ENCODE assay signal across 21 mouse cellular contexts in the genomic region with DNA sequence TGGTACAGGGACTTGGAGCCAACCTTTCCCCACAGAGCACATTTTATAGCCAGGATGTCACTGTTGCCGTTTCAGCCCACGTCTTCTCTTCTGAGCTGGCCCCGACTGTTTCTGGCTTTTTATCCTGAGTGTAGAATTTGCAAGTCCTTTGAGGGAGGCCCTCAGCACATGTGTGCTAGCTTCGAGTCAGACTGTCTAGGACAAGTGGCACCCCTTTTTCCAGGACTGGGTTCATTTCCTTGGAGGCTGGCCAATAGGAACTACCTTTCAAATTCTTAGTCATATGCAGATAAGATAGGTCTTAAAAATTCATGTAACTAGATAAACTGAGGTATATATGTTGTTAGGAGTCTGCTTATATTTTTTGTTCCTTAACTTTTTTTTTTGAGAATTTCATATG. TPM values are rescaled to one million over a fixed set of nuclear protein-coding genes. Genes with fewer than 3 reads are reported as not detected.
DNase-seq lines count a peak whose midpoint lies in the region; ATAC-seq and TF ChIP-seq lines count a peak whose summit lies in the region.
"Had no signal": no experiment of that assay in that cellular context is flagged by ENCODE, and none has a peak within 500 bp of the region (broad histone marks: within the 10 kb centered on the region; RNA-seq: fewer than 3 reads in every experiment).

No protein-coding gene starts in this region.

- ATAC-seq in frontal cortex, adult (ENCODE audit: low TSS enrichment): peak; percentile 50; the same call in 1 of the 2 replicates
- no peak for ATAC-seq in stomach, postnatal 0 days (ENCODE audit: low FRiP score, low TSS enrichment)
- ATAC-seq: activated CD4-positive, CD25-positive, alpha-beta regulatory T cell, adult 4 months; CD4-positive, CD25-positive, alpha-beta regulatory T cell, adult 4 months; Patski had no signal

- H3K4me3 ChIP-seq in MEL (ENCODE audit: control insufficient read depth in 1 of 2, insufficient read depth in 1 of 2, low read depth in 2 of 2, low read length in 2 of 2): no peak overlapping the region; a peak in 1 of 4 replicates
- no peak overlapping the region for H3K4me3 ChIP-seq in stomach, postnatal 0 days (ENCODE audit: low read depth, low read length)

- no peak for DNase-seq in frontal cortex, adult 2 months (ENCODE audit: extremely low spot score in 1 of 2, low spot score in 1 of 2)
- DNase-seq in MEL (ENCODE audit: low read depth, low spot score): peak; percentile 77
- no peak for DNase-seq in stomach, postnatal 0 days (ENCODE audit: low spot score)
- DNase-seq: adrenal gland, adult 2 months; adrenal gland, adult 8-10 months; adrenal gland, postnatal 10 days; adrenal gland, postnatal 14 days; adrenal gland, postnatal 25 days; adrenal gland, postnatal 36 days; B cell, adult 2 months; cerebellum, adult 11 months; cerebellum, adult 11-12 months; cerebellum, adult 18-20 months; cerebellum, adult 2 months had no signal

- H3K4me2 ChIP-seq in stomach, postnatal 0 days (replicated peaks; ENCODE audit: low read depth): no peak overlapping the region

- peaks cover 3 to 32% of the 10 kb centered on the region in 2 experiments; a peak in 3 of 4 replicates for H3K36me3 ChIP-seq in MEL (ENCODE audit: control insufficient read depth in 1 of 2, insufficient read depth in 2 of 2, low read length in 2 of 2)
- peaks cover 4% of the 10 kb centered on the region; the same call in 1 of the 2 replicates for H3K36me3 ChIP-seq in stomach, postnatal 0 days (ENCODE audit: control insufficient read depth, insufficient read depth, low read length)

- peak in 1 of 2 experiments; percentile 66; a peak in 2 of 4 replicates for TF ChIP-seq POLR2A in MEL (IDR thresholded peaks at IDR 0.05; ENCODE audit: control insufficient read depth in 1 of 2, insufficient read depth in 1 of 2, low read depth in 1 of 2, low read length in 2 of 2, poor library complexity in 1 of 2)

- H3K9me3 ChIP-seq in MEL (replicated peaks; ENCODE audit: insufficient read depth, low read length): no peaks in the 10 kb centered on the region
- no peaks in the 10 kb centered on the region for H3K9me3 ChIP-seq in stomach, postnatal 0 days (ENCODE audit: control insufficient read depth, low read length)
- H3K9me3 ChIP-seq: G1E had no signal

- no peaks in the 10 kb centered on the region for H3K27me3 ChIP-seq in MEL (ENCODE audit: control insufficient read depth in 1 of 2, insufficient read depth in 2 of 2, low read length in 2 of 2)
- H3K27me3 ChIP-seq in stomach, postnatal 0 days (ENCODE audit: control insufficient read depth, insufficient read depth, low read length): no peaks in the 10 kb centered on the region
- H3K27me3 ChIP-seq: CH12.LX, Patski had no signal

- peaks cover 4 to 30% of the 10 kb centered on the region in 2 experiments; a peak in 3 of 4 replicates for H3K4me1 ChIP-seq in MEL (ENCODE audit: control insufficient read depth in 1 of 2, insufficient read depth in 2 of 2, low read length in 2 of 2)
- H3K4me1 ChIP-seq in stomach, postnatal 0 days (replicated peaks; ENCODE audit: control insufficient read depth, insufficient read depth): no peaks in the 10 kb centered on the region

- no peak overlapping the region for H3K9ac ChIP-seq in MEL (ENCODE audit: control insufficient read depth, low read depth, low read length, poor library complexity, severe bottlenecking)
- no peak overlapping the region for H3K9ac ChIP-seq in stomach, postnatal 0 days (ENCODE audit: low read length)

- no peak for TF ChIP-seq CTCF in MEL (IDR thresholded peaks at IDR 0.05 in 2 of 3, conservative IDR thresholded peaks at IDR 0.05 in 1 of 3; ENCODE audit: control insufficient read depth in 1 of 3, insufficient read depth in 1 of 3, low read depth in 2 of 3, low read length in 3 of 3, poor library complexity in 1 of 3, severe bottlenecking in 1 of 3)
- TF ChIP-seq CTCF in stomach, postnatal 0 days (IDR thresholded peaks at IDR 0.05; ENCODE audit: low read depth): no peak

- no peak for TF ChIP-seq RAD21 in MEL (IDR thresholded peaks at IDR 0.05; ENCODE audit: low read depth, low read length)

- 79% methylated on average over 4 of the region's 4 CpGs for WGBS in stomach, postnatal 0 days

- H3K27ac ChIP-seq in MEL (ENCODE audit: control insufficient read depth, low read depth, low read length): peak overlapping the region; percentile 66
- no peak overlapping the region for H3K27ac ChIP-seq in stomach, postnatal 0 days (replicated peaks)

- TF ChIP-seq EP300 in MEL (IDR thresholded peaks at IDR 0.05; ENCODE audit: low read depth in 1 of 2, low read length in 2 of 2): peak in 1 of 2 experiments; percentile 44; a peak in 1 of 4 replicates
- TF ChIP-seq EP300 in stomach, postnatal 0 days (optimal IDR thresholded peaks at IDR 0.05): no peak

- H3K79me2 ChIP-seq in MEL (ENCODE audit: control insufficient read depth, insufficient read depth, low read length, poor library complexity): peaks cover 19% of the 10 kb centered on the region

TF ChIP-seq in MEL, 35 proteins besides CTCF, POLR2A, EP300 and RAD21:
- TF ChIP-seq SIN3A (IDR thresholded peaks at IDR 0.05; ENCODE audit: low read length): no peak; the same call in 1 of the 2 replicates
- no peak for TF ChIP-seq USF2 (IDR thresholded peaks at IDR 0.05; ENCODE audit: borderline replicate concordance in 1 of 2, insufficient read depth in 1 of 2, low read depth in 1 of 2, low read length in 2 of 2)
- TF ChIP-seq MXI1 (IDR thresholded peaks at IDR 0.05; ENCODE audit: low read depth, low read length): peak; percentile 56; the same call in 1 of the 2 replicates
- no peak for TF ChIP-seq MAZ (IDR thresholded peaks at IDR 0.05; ENCODE audit: low read depth, low read length)
- no peak for TF ChIP-seq ZNF384 (IDR thresholded peaks at IDR 0.05; ENCODE audit: low read depth, low read length)
- no peak for TF ChIP-seq BHLHE40 (IDR thresholded peaks at IDR 0.05; ENCODE audit: borderline replicate concordance, low read depth, low read length)
- TF ChIP-seq JUND (IDR thresholded peaks at IDR 0.05; ENCODE audit: low read depth, low read length): no peak
- no peak for TF ChIP-seq E2F4 (IDR thresholded peaks at IDR 0.05; ENCODE audit: borderline replicate concordance, low read depth, low read length)
- no peak for TF ChIP-seq TBP (IDR thresholded peaks at IDR 0.05; ENCODE audit: low read depth, low read length)
- TF ChIP-seq MAFK (IDR thresholded peaks at IDR 0.05; ENCODE audit: borderline replicate concordance, low read depth, low read length): no peak
- no peak for TF ChIP-seq ELF1 (IDR thresholded peaks at IDR 0.05; ENCODE audit: low read depth, low read length)
- no peak for TF ChIP-seq POLR2AphosphoS5 (IDR thresholded peaks at IDR 0.05; ENCODE audit: borderline replicate concordance, low read depth, low read length)
- TF ChIP-seq SMC3 (IDR thresholded peaks at IDR 0.05; ENCODE audit: low read depth, low read length): 0 out of 2 replicates have a peak, but pooled peaks have one; percentile 11
- no peak for TF ChIP-seq USF1 (IDR thresholded peaks at IDR 0.05; ENCODE audit: low read depth, low read length)
- TF ChIP-seq MAX (IDR thresholded peaks at IDR 0.05; ENCODE audit: low read length): peak; percentile 41; the same call in 1 of the 2 replicates
- no peak for TF ChIP-seq ZMIZ1 (IDR thresholded peaks at IDR 0.05; ENCODE audit: low read depth, low read length)
- no peak for TF ChIP-seq MYB (IDR thresholded peaks at IDR 0.05; ENCODE audit: low read depth, low read length)
- peak; percentile 67 for TF ChIP-seq ETS1 (IDR thresholded peaks at IDR 0.05; ENCODE audit: low read depth, low read length)
- TF ChIP-seq NELFE (IDR thresholded peaks at IDR 0.05; ENCODE audit: low read depth, low read length): no peak
- TF ChIP-seq MYC (IDR thresholded peaks at IDR 0.05; ENCODE audit: low read depth, low read length): 0 out of 2 replicates have a peak, but pooled peaks have one; percentile 41
- TF ChIP-seq KAT2A (conservative IDR thresholded peaks at IDR 0.05; ENCODE audit: low read depth, low read length): no peak
- TF ChIP-seq NRF1 (IDR thresholded peaks at IDR 0.05; ENCODE audit: insufficient read depth, low read depth, low read length, poor library complexity, severe bottlenecking): no peak
- no peak for TF ChIP-seq ZC3H11A (IDR thresholded peaks at IDR 0.05; ENCODE audit: low read depth, low read length)
- TF ChIP-seq HCFC1 (IDR thresholded peaks at IDR 0.05; ENCODE audit: low read depth, low read length): no peak
- no peak for TF ChIP-seq TAL1 (IDR thresholded peaks at IDR 0.05; ENCODE audit: low read length)
- no peak for TF ChIP-seq RCOR1 (IDR thresholded peaks at IDR 0.05; ENCODE audit: low read depth, low read length)
- TF ChIP-seq POLR2AphosphoS2 (IDR thresholded peaks at IDR 0.05; ENCODE audit: low read length): peak; percentile 36
- TF ChIP-seq GABPA (IDR thresholded peaks at IDR 0.05; ENCODE audit: low read depth, low read length): no peak
- TF ChIP-seq CHD1 (IDR thresholded peaks at IDR 0.05; ENCODE audit: low read depth, low read length): no peak
- TF ChIP-seq ZKSCAN1 (IDR thresholded peaks at IDR 0.05; ENCODE audit: low read depth, low read length): no peak
- TF ChIP-seq CHD2 (IDR thresholded peaks at IDR 0.05; ENCODE audit: low read length): no peak
- TF ChIP-seq MEF2A (IDR thresholded peaks at IDR 0.05; ENCODE audit: extremely low read depth, insufficient replicate concordance, low read depth, low read length, poor library complexity, severe bottlenecking): no peak
- TF ChIP-seq TCF12 (IDR thresholded peaks at IDR 0.05; ENCODE audit: low read depth, low read length): no peak
- peak; percentile 71 for TF ChIP-seq GATA1 (IDR thresholded peaks at IDR 0.05; ENCODE audit: low read depth, low read length)
- no peak for TF ChIP-seq UBTF (IDR thresholded peaks at IDR 0.05; ENCODE audit: borderline replicate concordance, insufficient read depth, low read depth, low read length)

RNA-seq across cellular contexts. Expression of a gene that starts 8.2 kb away (rescaled TPM):
- polyA plus RNA-seq in frontal cortex, adult 2 months (2012; rRNA removed): 1.2 and 1.4 TPM in 2 replicates
- 0.31 and 0.39 TPM in 2 replicates for total RNA-seq in MEL (2012; rRNA removed)
- not detected for polyA plus RNA-seq in MEL (2012; ENCODE audit: insufficient read depth in 1 of 2, insufficient read length in 2 of 2, low read depth in 1 of 2, low replicate concordance in 2 of 2, missing spikeins in 1 of 2)
- polyA plus RNA-seq in stomach, postnatal 0 days (2015; fragmentation: Nextera tagmentation; extraction: Ambion mirVana): 0.06 TPM in 1 of 2 replicates, not detected in the other
- polyA plus RNA-seq: C2C12; CD4-positive, CD25-positive, alpha-beta regulatory T cell, adult 4 months had no signal

RNA-seq across cellular contexts. Expression of a gene that starts 29.7 kb away (rescaled TPM):
- polyA plus RNA-seq in frontal cortex, adult 2 months (2012; rRNA removed): 40.9 and 41.2 TPM in 2 replicates
- total RNA-seq in MEL (2012; rRNA removed): 27.0 and 28.2 TPM in 2 replicates
- 10 to 100 TPM in 1 of 2 experiments, not detected in 1; 49.2 TPM for polyA plus RNA-seq in MEL (2012; ENCODE audit: insufficient read depth in 1 of 2, insufficient read length in 2 of 2, low read depth in 1 of 2, low replicate concordance in 2 of 2, missing spikeins in 1 of 2)
- polyA plus RNA-seq in stomach, postnatal 0 days (2015; fragmentation: Nextera tagmentation; extraction: Ambion mirVana): 101 TPM in 2 replicates
